ENCODE assay signal across 21 mouse cellular contexts in the genomic region with DNA sequence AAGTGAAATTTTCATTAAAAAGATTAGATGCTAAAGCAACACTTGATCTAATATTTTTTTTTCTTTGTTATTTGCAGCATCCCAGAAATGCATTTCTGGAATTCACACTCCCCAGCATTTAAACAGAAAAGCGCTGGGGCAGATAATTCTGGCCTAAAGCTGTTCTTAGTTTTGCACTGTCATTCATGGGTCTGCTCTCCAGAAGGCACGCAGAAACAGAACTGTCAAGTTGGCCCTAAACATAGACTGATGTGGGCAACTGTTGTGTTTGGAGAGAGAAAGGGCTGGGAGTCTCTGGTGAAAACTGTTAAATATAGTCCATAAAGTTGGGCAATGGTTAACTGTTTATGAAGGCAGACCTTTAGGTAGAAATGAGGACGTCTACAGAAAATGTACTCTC.
A peak's percentile ranks its signal among the peaks of the same experiment; 100 is the strongest.
DNase-seq lines count a peak whose midpoint lies in the region; ATAC-seq lines count a peak whose summit lies in the region.
"Had no signal": no experiment of that assay in that cellular context is flagged by ENCODE, and none has a peak within 500 bp of the region (broad histone marks: within the 10 kb centered on the region; RNA-seq: fewer than 3 reads in every experiment).

No protein-coding gene starts in this region.

- no peaks in the 10 kb centered on the region for H3K27me3 ChIP-seq in embryonic facial prominence, embryonic 14.5 days (replicated peaks; ENCODE audit: control insufficient read depth, insufficient read depth, low read length)
- H3K27me3 ChIP-seq in embryonic facial prominence, embryonic 10.5 days (replicated peaks; ENCODE audit: low read depth, poor library complexity, severe bottlenecking) = no peaks in the 10 kb centered on the region
- H3K27me3 ChIP-seq in heart, embryonic 13.5 days (replicated peaks) = no peaks in the 10 kb centered on the region
- H3K27me3 ChIP-seq: intestine, embryonic 15.5 days had no signal

- WGBS in embryonic facial prominence, embryonic 14.5 days = 41% methylated on average over 3 of the region's 3 CpGs
- 71% methylated on average over 3 of the region's 3 CpGs for WGBS in embryonic facial prominence, embryonic 10.5 days
- 30% methylated on average over 3 of the region's 3 CpGs for WGBS in heart, embryonic 13.5 days

- no peaks in the 10 kb centered on the region for H3K4me1 ChIP-seq in embryonic facial prominence, embryonic 14.5 days (ENCODE audit: control insufficient read depth, insufficient read depth, low read length)
- no peaks in the 10 kb centered on the region for H3K4me1 ChIP-seq in embryonic facial prominence, embryonic 10.5 days
- H3K4me1 ChIP-seq in heart, embryonic 13.5 days = peaks cover 15% of the 10 kb centered on the region
- H3K4me1 ChIP-seq: hindbrain, embryonic 10.5 days; intestine, embryonic 15.5 days had no signal

- no peak overlapping the region for H3K9ac ChIP-seq in embryonic facial prominence, embryonic 14.5 days (ENCODE audit: low read depth, low read length)
- H3K9ac ChIP-seq in heart, embryonic 13.5 days = no peak overlapping the region
- H3K9ac ChIP-seq: hindbrain, embryonic 14.5 days; intestine, embryonic 15.5 days had no signal

- peak; percentile 23 for DNase-seq in embryonic facial prominence, embryonic 14.5 days (ENCODE audit: low spot score)
- DNase-seq in embryonic facial prominence, embryonic 10.5 days (ENCODE audit: low spot score) = no peak
- DNase-seq in heart, adult 9 months (ENCODE audit: low spot score in 2 of 2) = no peak
- DNase-seq in retina, postnatal 1 day = peak; percentile 25
- no peak for DNase-seq in retina, embryonic 14.5 days (ENCODE audit: low spot score)
- DNase-seq in yolk sac, embryonic 10.5 days (ENCODE audit: low spot score) = peak; percentile 6
- DNase-seq in left cerebral cortex, adult 11 months (ENCODE audit: low spot score) = no peak
- DNase-seq: adrenal gland, postnatal 10 days; B cell, adult 2 months; cerebellum, adult 18-20 months; cerebellum, adult 9-11 months; gastrocnemius, postnatal 14 days; heart, postnatal 10 days; kidney, adult 18-20 months had no signal

- ATAC-seq in embryonic facial prominence, embryonic 14.5 days (ENCODE audit: low read depth) = no peak
- ATAC-seq in heart, embryonic 13.5 days (ENCODE audit: extremely low read depth, insufficient number of reproducible peaks, low FRiP score, low TSS enrichment) = no peak
- ATAC-seq: CD4-positive, CD25-positive, alpha-beta regulatory T cell, adult 4 months; forebrain, embryonic 14.5 days; intestine, embryonic 15.5 days had no signal

- no peaks in the 10 kb centered on the region for H3K36me3 ChIP-seq in embryonic facial prominence, embryonic 14.5 days (ENCODE audit: control insufficient read depth, insufficient read depth, low read length)
- peaks cover 7% of the 10 kb centered on the region; the same call in 1 of the 2 replicates for H3K36me3 ChIP-seq in embryonic facial prominence, embryonic 10.5 days (replicated peaks)
- no peaks in the 10 kb centered on the region for H3K36me3 ChIP-seq in heart, embryonic 13.5 days
- H3K36me3 ChIP-seq: G1E; intestine, embryonic 15.5 days had no signal

- H3K4me2 ChIP-seq in embryonic facial prominence, embryonic 14.5 days (ENCODE audit: low read depth, low read length) = no peak overlapping the region
- no peak overlapping the region for H3K4me2 ChIP-seq in heart, embryonic 13.5 days
- H3K4me2 ChIP-seq: hindbrain, embryonic 14.5 days; intestine, embryonic 15.5 days had no signal

- H3K9me3 ChIP-seq in embryonic facial prominence, embryonic 14.5 days (ENCODE audit: control insufficient read depth, low read length) = no peaks in the 10 kb centered on the region
- H3K9me3 ChIP-seq in embryonic facial prominence, embryonic 10.5 days = no peaks in the 10 kb centered on the region
- H3K9me3 ChIP-seq in heart, embryonic 13.5 days = no peaks in the 10 kb centered on the region
- H3K9me3 ChIP-seq: hindbrain, embryonic 10.5 days; intestine, embryonic 15.5 days had no signal

- H3K27ac ChIP-seq in embryonic facial prominence, embryonic 14.5 days (replicated peaks; ENCODE audit: low read depth, low read length) = no peak overlapping the region
- H3K27ac ChIP-seq in embryonic facial prominence, embryonic 10.5 days (replicated peaks) = no peak overlapping the region
- H3K27ac ChIP-seq in heart, embryonic 13.5 days (replicated peaks) = peak overlapping the region; percentile 26; the same call in 1 of the 2 replicates
- H3K27ac ChIP-seq: hindbrain, embryonic 10.5 days; hindbrain, embryonic 14.5 days; intestine, embryonic 15.5 days had no signal

- no peak overlapping the region for H3K4me3 ChIP-seq in embryonic facial prominence, embryonic 14.5 days (ENCODE audit: low read depth, low read length)
- H3K4me3 ChIP-seq in embryonic facial prominence, embryonic 10.5 days = no peak overlapping the region
- no peak overlapping the region for H3K4me3 ChIP-seq in heart, embryonic 13.5 days
- H3K4me3 ChIP-seq: hindbrain, embryonic 10.5 days; intestine, embryonic 15.5 days had no signal

Comparison
In these comparisons a context has a peak if more than half of its experiments do, and no peak if none do; other contexts are left out.
1. DNase-seq: peak in embryonic facial prominence, embryonic 14.5 days (single experiment), retina, postnatal 1 day (single experiment) and yolk sac, embryonic 10.5 days (single experiment); none in embryonic facial prominence, embryonic 10.5 days (single experiment), heart, adult 9 months (0 of 2), retina, embryonic 14.5 days (single experiment) and left cerebral cortex, adult 11 months (single experiment).